Mouse (Mus musculus): ENCODE data around the gene Txk. TPM values are rescaled to one million over a fixed set of nuclear protein-coding genes. Genes with fewer than 3 reads are reported as not detected.

Gene Txk
- polyA plus RNA-seq, 1 experiment from 2014 or later, result 2.0 TPM

DNA sequence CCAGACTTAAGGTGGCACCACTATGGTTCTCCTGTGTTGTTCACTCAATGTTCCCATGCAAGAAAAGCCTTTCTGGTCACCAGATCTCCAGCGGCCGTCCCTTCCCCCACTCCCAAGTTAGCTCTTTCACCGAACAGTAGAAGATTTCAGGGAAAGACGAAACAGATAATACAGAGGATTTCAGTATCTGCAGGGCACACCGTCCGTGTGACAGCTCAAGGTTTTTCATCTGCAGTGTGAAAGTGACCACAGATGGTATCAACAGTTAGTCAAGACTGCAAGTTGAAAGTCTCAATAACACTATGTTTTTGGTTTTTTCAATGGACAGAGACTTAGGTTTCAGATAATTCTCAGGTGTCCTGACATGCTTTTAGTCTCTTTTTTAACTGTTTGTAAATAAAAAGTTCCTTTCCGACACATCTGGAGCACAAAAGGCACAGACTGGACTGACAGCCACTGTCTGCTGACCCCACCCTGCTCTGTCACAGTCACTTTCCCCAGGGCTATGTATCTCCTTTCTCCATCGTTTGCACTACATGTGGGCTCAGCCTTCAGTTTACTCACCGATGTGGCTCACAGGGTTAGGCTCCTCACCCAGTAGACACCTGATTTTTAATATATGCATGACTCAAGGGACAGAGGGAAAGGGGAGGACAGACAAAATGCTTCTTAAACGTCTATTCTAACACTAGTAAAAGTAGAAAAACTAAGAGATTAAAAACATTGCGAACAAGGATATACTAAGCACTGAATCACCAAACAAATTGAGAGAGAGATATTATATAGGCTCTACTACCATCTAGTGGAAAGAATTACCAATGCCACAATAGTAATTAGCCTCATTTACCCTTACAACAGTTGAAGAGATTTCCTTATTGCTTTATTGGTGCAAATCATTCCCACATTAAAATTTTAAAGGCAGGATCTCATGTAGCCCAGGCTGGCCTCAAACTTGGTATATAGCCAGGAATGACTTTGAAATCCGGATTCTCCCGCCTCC is 6.6 kb upstream of the Txk start:
- Histone ChIP-seq H3K27me3 (ENCODE audit: control insufficient read depth, insufficient read depth, low read length) (no peaks in the 10 kb centered on the region), H3K9ac (ENCODE audit: low read length) (no peak overlapping the region), H3K36me3 (ENCODE audit: control insufficient read depth, insufficient read depth) (peaks cover 22% of the 10 kb centered on the region), H3K4me3 (ENCODE audit: low read length) (no peak overlapping the region), H3K4me2 (ENCODE audit: low read depth, low read length) (no peak overlapping the region), H3K27ac (ENCODE audit: low read length) (no peak overlapping the region), H3K9me3 (replicated peaks; ENCODE audit: control insufficient read depth, low read length) (no peaks in the 10 kb centered on the region), H3K4me1 (ENCODE audit: control insufficient read depth, insufficient read depth, low read length) (no peaks in the 10 kb centered on the region)
- no peak for ATAC-seq (replicated peaks; ENCODE audit: extremely low read depth, insufficient read depth, low FRiP score)
- 68% methylated on average over 13 of the region's 13 CpGs for WGBS

DNA sequence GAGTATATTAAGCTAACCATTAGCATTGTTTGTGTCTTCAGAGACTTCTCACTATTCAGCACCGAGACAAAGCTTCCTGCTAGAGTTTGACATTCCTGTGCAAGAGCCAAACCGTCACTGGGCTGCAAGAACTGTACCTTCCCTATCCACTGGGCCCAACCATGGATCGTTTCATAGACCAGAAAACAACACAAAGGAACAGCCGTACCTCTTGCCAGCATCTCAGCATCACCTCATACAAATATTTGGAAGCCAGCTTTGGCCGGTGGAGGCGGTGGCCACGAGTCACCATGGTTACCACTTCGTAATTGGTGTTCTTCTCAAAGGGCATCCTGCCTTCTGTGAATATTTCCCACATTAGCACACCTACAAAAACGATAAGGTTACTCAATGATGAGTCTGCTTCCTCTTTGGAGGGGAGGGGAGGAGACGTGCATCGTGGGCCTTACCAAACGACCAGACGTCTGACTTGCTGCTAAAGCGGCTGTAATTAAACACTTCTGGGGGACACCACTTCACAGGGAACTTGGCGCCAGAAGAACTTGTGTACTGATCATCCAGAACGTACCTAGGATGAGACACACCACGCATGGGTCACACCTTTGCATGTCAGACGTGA is 4.7 kb upstream of the Txk start:
- Histone ChIP-seq H3K4me3 (ENCODE audit: low read length) (no peak overlapping the region), H3K9ac (ENCODE audit: low read length) (no peak overlapping the region), H3K27ac (ENCODE audit: low read length) (no peak overlapping the region), H3K36me3 (ENCODE audit: control insufficient read depth, insufficient read depth) (peaks cover 5% of the 10 kb centered on the region), H3K4me2 (ENCODE audit: low read depth, low read length) (no peak overlapping the region), H3K4me1 (ENCODE audit: control insufficient read depth, insufficient read depth, low read length) (no peaks in the 10 kb centered on the region), H3K9me3 (replicated peaks; ENCODE audit: control insufficient read depth, low read length) (no peaks in the 10 kb centered on the region), H3K27me3 (ENCODE audit: control insufficient read depth, insufficient read depth, low read length) (no peaks in the 10 kb centered on the region)
- no peak for ATAC-seq (replicated peaks; ENCODE audit: extremely low read depth, insufficient read depth, low FRiP score)
- 78% methylated on average over 18 of the region's 18 CpGs for WGBS

DNA sequence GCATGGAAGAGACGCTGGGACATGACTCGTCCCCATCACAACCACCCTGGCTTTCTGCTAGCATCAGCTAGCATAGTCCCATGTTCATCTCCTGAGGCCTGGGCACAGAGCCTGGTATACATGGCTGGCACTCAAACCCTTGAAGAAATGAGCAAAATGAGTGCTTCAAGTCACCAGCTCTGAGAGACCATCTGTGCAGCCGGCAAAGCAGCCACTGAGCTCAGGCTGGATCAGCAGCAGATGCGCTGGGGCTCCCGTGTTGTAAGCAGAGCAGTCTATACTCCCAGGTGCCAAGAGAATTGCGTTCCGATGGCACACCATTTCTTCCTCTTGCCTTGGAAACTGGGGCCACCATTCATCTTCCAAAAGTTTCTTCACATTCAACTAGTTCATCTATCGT is 3.4 kb upstream of the Txk start:
- Histone ChIP-seq H3K4me3 (ENCODE audit: low read length) (no peak overlapping the region), H3K4me1 (ENCODE audit: control insufficient read depth, insufficient read depth, low read length) (no peaks in the 10 kb centered on the region), H3K9ac (ENCODE audit: low read length) (no peak overlapping the region), H3K9me3 (replicated peaks; ENCODE audit: control insufficient read depth, low read length) (no peaks in the 10 kb centered on the region), H3K27ac (ENCODE audit: low read length) (no peak overlapping the region), H3K4me2 (ENCODE audit: low read depth, low read length) (no peak overlapping the region), H3K27me3 (ENCODE audit: control insufficient read depth, insufficient read depth, low read length) (no peaks in the 10 kb centered on the region), H3K36me3 (ENCODE audit: control insufficient read depth, insufficient read depth) (no peaks in the 10 kb centered on the region; the same call in 1 of the 2 replicates)
- WGBS, result 87% methylated on average over 8 of the region's 8 CpGs
- ATAC-seq (replicated peaks; ENCODE audit: extremely low read depth, insufficient read depth, low FRiP score), result no peak

DNA sequence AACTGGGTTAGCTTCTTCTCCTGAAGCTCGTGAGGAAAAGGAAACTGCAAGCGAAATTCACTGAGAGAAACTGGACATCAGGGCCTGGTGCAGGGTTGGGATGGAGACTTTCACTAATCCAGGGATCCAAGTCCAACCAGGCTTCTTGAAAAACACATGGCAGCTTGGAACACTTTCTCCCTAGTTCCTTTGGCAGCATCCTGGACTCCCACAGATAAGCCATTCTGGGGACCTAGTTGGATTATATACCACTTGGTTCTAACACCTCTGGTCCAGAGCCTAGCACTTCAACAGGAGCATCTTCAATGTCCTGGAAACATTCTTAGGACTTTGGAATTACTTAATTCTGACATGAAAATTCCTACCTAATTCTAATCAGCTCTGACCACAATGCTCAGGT is 2.5 kb upstream of the Txk start:
- H3K4me1 ChIP-seq (ENCODE audit: control insufficient read depth, insufficient read depth, low read length), result no peaks in the 10 kb centered on the region
- H3K27me3 ChIP-seq (ENCODE audit: control insufficient read depth, insufficient read depth, low read length), result no peaks in the 10 kb centered on the region
- no peak overlapping the region for H3K4me3 ChIP-seq (ENCODE audit: low read length)
- H3K9ac ChIP-seq (ENCODE audit: low read length), result no peak overlapping the region
- no peak overlapping the region for H3K27ac ChIP-seq (ENCODE audit: low read length)
- ATAC-seq (replicated peaks; ENCODE audit: extremely low read depth, insufficient read depth, low FRiP score), result no peak
- 83% methylated on average over 2 of the region's 2 CpGs for whole genome bisulfite sequencing
- H3K4me2 ChIP-seq (ENCODE audit: low read depth, low read length), result no peak overlapping the region
- no peaks in the 10 kb centered on the region; the same call in 1 of the 2 replicates for H3K36me3 ChIP-seq (ENCODE audit: control insufficient read depth, insufficient read depth)
- H3K9me3 ChIP-seq (replicated peaks; ENCODE audit: control insufficient read depth, low read length), result no peaks in the 10 kb centered on the region

DNA sequence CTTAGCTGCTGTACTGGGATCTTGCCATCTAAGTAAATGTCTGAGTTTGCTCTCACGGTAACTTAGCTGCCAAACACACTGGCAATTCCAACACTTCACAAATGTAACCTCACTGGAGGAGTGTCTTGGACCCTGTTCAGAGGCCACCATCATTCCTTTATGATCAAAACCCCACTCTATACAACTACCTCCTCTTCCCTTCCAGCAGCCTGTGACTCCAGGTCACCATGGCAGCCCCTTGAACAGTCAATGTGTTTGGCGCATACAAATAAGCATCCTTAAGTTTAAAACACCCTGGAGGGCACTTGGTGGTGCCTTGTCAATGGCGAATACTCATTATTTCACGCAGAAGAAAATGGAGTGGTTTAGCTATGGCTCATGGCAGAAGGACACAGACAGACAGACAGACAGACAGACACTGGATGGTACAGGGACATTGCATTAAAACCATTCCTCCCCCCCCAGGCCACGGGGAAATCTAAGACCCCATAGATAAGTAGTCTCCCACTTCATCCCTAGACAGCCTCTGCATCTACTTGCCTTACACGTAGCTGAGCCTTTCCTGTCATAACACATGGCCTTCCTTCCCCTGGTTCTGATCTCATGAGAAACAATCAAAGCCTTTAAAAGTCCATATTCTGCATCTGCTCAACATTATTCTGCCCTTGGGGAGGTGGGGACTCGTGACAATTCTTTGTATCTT is 1.4 kb downstream of the Txk start:
- Histone ChIP-seq H3K9ac (ENCODE audit: low read length) (no peak overlapping the region), H3K27me3 (ENCODE audit: control insufficient read depth, insufficient read depth, low read length) (no peaks in the 10 kb centered on the region), H3K4me3 (ENCODE audit: low read length) (no peak overlapping the region), H3K4me1 (ENCODE audit: control insufficient read depth, insufficient read depth, low read length) (peaks cover 3% of the 10 kb centered on the region; the same call in 1 of the 2 replicates), H3K4me2 (ENCODE audit: low read depth, low read length) (no peak overlapping the region), H3K27ac (ENCODE audit: low read length) (no peak overlapping the region), H3K9me3 (replicated peaks; ENCODE audit: control insufficient read depth, low read length) (no peaks in the 10 kb centered on the region), H3K36me3 (ENCODE audit: control insufficient read depth, insufficient read depth) (no peaks in the 10 kb centered on the region; the same call in 1 of the 2 replicates)
- no peak for ATAC-seq (replicated peaks; ENCODE audit: extremely low read depth, insufficient read depth, low FRiP score)
- 78% methylated on average over 7 of the region's 7 CpGs for WGBS

DNA sequence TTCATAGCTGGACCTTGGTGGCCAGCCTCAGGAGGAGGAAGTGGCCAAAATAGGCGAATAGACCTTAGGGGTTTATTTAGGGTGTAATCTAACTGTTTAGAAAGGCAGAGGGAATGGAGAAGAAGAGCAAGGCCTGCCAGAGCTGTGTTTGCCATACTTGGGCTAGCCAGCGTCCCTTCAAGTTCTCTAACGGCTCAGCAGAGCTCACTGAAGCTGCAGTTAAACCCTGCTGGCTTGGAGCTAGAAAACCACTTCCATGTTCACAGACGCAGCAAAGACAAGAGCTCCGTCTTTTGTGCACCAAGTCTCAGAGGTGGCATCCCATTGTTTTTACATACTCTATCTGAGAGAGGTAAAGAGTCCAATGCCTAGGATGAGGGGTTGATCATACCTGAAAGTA is 2.4 kb downstream of the Txk start:
- no peaks in the 10 kb centered on the region; the same call in 1 of the 2 replicates for H3K36me3 ChIP-seq (ENCODE audit: control insufficient read depth, insufficient read depth)
- H3K9me3 ChIP-seq (replicated peaks; ENCODE audit: control insufficient read depth, low read length), result no peaks in the 10 kb centered on the region
- ATAC-seq (replicated peaks; ENCODE audit: extremely low read depth, insufficient read depth, low FRiP score), result no peak; the same call in 1 of the 2 replicates
- no peak overlapping the region for H3K27ac ChIP-seq (ENCODE audit: low read length)
- no peaks in the 10 kb centered on the region for H3K27me3 ChIP-seq (ENCODE audit: control insufficient read depth, insufficient read depth, low read length)
- WGBS, result 83% methylated on average over 5 of the region's 5 CpGs
- no peak overlapping the region for H3K4me3 ChIP-seq (ENCODE audit: low read length)
- no peak overlapping the region for H3K9ac ChIP-seq (ENCODE audit: low read length)
- H3K4me1 ChIP-seq (ENCODE audit: control insufficient read depth, insufficient read depth, low read length), result peaks cover 3% of the 10 kb centered on the region; the same call in 1 of the 2 replicates
- no peak overlapping the region for H3K4me2 ChIP-seq (ENCODE audit: low read depth, low read length)

DNA sequence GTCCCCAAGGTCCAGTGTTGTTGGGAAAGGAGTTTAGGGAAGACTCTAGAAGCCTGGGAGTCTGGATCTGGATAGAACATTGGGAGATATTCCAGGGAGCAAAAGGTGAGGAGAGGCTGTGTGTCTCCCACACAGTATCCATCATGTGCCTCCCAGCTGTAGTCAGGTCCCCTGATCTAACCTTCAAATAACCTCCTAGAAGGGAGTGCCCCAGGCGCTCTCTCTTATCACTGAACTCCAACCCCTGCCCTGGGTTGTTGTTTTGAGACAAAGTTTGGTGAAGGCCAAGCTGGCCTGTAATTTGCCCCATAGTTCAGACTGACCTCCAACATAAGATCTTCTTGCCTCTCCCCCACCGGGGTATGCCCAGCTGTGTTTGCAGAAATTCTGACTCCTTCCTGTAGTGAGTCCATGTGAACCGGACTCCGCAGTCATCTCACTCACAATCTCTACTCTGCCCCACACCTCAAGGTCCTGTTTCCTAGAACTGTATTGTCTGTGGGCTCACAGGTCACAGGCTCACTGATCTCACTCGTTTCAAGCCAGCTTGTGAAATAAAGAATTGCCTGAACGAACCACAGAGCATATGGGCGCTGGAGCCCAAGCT is 3.8 kb downstream of the Txk start:
- H3K9ac ChIP-seq (ENCODE audit: low read length), result no peak overlapping the region
- peaks cover 3% of the 10 kb centered on the region; the same call in 1 of the 2 replicates for H3K4me1 ChIP-seq (ENCODE audit: control insufficient read depth, insufficient read depth, low read length)
- no peak overlapping the region for H3K4me2 ChIP-seq (ENCODE audit: low read depth, low read length)
- H3K36me3 ChIP-seq (ENCODE audit: control insufficient read depth, insufficient read depth), result no peaks in the 10 kb centered on the region
- no peak overlapping the region for H3K4me3 ChIP-seq (ENCODE audit: low read length)
- 52% methylated on average over 7 of the region's 7 CpGs for WGBS
- H3K9me3 ChIP-seq (replicated peaks; ENCODE audit: control insufficient read depth, low read length), result no peaks in the 10 kb centered on the region
- no peaks in the 10 kb centered on the region for H3K27me3 ChIP-seq (ENCODE audit: control insufficient read depth, insufficient read depth, low read length)
- no peak overlapping the region for H3K27ac ChIP-seq (ENCODE audit: low read length)
- no peak for ATAC-seq (replicated peaks; ENCODE audit: extremely low read depth, insufficient read depth, low FRiP score)

DNA sequence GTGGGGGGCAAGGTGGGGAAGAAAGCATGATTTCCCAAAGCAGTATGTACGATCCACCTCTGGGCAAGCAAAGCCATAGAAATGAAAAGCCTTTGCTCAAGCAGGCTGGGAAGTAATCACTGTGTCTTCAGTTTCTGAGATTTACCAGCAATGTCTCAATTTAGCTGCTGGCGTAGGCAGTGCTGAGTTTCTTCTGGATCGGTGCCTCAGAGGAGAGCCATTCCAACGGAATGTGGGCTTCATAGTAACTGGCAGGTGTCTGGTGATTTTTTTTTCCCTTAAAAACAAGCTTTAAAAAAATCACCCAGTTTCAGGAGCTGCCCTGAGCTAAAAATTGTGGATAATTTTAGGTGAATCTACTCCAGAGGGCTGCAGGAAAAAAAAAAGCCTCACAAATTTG is 5.2 kb downstream of the Txk start:
- Histone ChIP-seq H3K4me3 (ENCODE audit: low read length) (no peak overlapping the region), H3K4me2 (ENCODE audit: low read depth, low read length) (no peak overlapping the region), H3K4me1 (ENCODE audit: control insufficient read depth, insufficient read depth, low read length) (peaks cover 3% of the 10 kb centered on the region; the same call in 1 of the 2 replicates), H3K9ac (ENCODE audit: low read length) (no peak overlapping the region), H3K36me3 (ENCODE audit: control insufficient read depth, insufficient read depth) (no peaks in the 10 kb centered on the region), H3K27ac (ENCODE audit: low read length) (no peak overlapping the region), H3K9me3 (replicated peaks; ENCODE audit: control insufficient read depth, low read length) (no peaks in the 10 kb centered on the region), H3K27me3 (ENCODE audit: control insufficient read depth, insufficient read depth, low read length) (no peaks in the 10 kb centered on the region)
- WGBS, result 52% methylated on average over 4 of the region's 4 CpGs
- ATAC-seq (replicated peaks; ENCODE audit: extremely low read depth, insufficient read depth, low FRiP score), result no peak

Measured in heart, embryonic 16.5 days (tissue).